Mouse (Mus musculus) embryo, embryonic 11.5 days (tissue): Measurements from ENCODE around the gene Zg16.
A peak's percentile ranks its signal among the peaks of the same experiment; 100 is the strongest.

Experiments used
- DNase-seq: peaks from one replicate; pipeline ENCODE4 v3.0.0-alpha.2; 2012; ENCODE audit warnings: low read depth, low spot score

Gene Zg16

GRCm38 (mm10) chr7:127073221-127073620 lies 13.9 kb downstream of the Zg16 start:
- DNase-seq: no peak

DNA sequence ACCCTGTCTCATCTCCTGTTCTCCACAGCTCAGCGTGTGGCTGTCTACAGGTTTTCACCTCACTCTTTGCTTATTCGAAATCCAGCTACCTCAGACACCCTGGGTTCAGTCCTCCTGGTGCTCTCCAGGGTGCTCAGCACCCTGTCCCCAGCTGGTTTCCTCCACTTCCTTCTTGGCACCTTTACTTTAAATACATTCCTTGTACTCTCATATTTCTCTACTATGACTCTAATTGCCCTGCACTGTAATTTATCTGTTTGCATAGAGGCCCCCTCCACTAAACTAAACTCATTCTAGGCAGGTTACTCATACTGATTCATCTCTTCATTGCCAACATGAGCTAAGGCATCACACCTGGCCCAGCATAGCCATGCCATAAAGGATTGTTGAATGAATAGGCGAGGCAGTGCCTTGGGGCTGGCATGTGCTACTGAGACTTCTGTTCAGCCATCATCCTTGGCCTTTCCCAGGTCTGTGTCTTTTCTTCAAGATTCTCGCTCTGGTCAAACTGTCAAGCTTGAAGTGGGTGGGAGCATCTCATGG lies 16.2 kb downstream of the Zg16 start:
- no peak for DNase-seq

DNA sequence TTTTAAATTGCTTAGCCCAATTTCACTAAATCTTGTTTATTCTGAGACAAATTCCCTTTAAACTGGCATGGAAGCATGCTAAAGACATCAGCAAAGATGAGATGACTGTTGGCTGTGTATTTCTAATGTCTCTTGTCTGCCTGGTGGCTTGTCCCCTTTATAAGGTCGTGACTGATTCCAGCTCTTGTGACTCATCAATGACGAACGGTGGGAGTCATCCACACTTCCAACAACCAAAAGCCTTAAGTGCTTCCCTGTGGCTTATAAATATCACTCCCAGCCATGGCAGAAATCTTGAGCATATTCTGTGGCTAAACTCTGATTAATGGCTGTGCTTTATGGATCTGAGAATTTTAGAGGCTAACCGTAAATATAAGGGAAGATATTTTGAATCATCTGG lies 20.8 kb downstream of the Zg16 start:
- DNase-seq: no peak

GRCm38 (mm10) chr7:127065538-127065937 lies 21.6 kb downstream of the Zg16 start:
- no peak for DNase-seq

GRCm38 (mm10) chr7:127055026-127055585 lies 32.0 kb downstream of the Zg16 start:
- DNase-seq: no peak

GRCm38 (mm10) chr7:127041851-127042672 lies 45.1 kb downstream of the Zg16 start, which contains the start of gene Kif22:
TSS of gene Kif22 (minus strand) at chr7:127042471.
- peak; percentile 81 for DNase-seq

- DNase-seq: no peak
Measured at GRCm38 (mm10) chr7:127031244-127031643, 55.9 kb downstream of the Zg16 start.

GRCm38 (mm10) chr7:127030172-127030571 lies 57.0 kb downstream of the Zg16 start:
- no peak for DNase-seq

- no peak for DNase-seq
Measured at GRCm38 (mm10) chr7:127027885-127028284, 59.2 kb downstream of the Zg16 start.

- DNase-seq: peak; percentile 98
Measured at GRCm38 (mm10) chr7:127026984-127027726, 60.0 kb downstream of the Zg16 start, which contains the start of gene Maz. TSS of gene Maz (minus strand) at chr7:127027037.

DNA sequence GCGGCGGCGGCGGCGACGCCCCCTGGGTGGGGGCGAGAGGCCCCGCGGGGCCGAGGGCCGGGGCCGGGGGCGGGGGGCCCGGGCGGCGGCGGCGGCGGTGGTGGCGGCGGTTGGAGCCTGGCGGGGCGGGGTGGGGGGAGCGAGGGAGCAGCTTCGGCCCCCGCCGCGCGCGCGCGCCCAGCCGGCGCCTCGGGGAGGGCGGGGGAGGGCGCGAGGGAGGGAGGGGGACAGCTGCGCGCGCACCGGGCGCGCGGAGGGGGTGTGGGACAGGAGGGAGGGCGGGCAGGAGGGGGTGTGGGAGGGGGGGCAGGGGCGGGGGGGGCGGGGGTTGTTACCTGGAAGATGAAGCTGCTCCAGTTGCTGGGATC lies 60.5 kb downstream of the Zg16 start:
- no peak for DNase-seq

- DNase-seq: peak; percentile 59
Measured at GRCm38 (mm10) chr7:127026161-127026600, 60.9 kb downstream of the Zg16 start.

DNA sequence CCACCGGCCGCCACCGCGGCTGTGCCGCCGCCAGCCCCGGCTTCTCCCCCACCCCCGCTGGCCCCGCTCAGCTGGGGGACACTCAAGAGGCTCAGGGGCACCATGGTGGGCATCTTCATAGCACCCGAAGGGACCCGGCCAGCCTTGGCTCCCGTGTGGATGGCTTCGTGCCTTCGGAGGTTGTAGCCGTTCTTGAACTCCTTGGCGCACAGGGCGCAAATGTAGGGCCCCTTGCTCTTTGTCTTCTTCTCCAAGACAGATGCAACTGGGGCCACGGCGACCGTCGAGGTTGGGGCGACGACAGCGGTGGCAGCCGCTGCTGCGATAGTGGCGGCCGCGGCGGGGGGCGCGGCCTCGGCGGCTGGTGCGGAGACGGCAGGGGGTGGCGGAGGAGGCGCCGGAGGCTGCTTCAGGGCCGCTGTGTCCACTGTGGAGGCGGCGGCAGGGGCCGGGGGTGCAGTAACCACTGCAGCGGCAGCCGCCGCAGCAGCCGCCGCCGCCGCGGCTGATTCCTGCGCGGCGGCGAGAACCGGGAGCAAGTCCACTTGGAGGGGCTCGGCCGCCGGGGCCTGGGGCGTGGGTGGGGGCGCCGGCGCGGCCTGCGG lies 61.5 kb downstream of the Zg16 start:
- DNase-seq: peak; percentile 14

DNA sequence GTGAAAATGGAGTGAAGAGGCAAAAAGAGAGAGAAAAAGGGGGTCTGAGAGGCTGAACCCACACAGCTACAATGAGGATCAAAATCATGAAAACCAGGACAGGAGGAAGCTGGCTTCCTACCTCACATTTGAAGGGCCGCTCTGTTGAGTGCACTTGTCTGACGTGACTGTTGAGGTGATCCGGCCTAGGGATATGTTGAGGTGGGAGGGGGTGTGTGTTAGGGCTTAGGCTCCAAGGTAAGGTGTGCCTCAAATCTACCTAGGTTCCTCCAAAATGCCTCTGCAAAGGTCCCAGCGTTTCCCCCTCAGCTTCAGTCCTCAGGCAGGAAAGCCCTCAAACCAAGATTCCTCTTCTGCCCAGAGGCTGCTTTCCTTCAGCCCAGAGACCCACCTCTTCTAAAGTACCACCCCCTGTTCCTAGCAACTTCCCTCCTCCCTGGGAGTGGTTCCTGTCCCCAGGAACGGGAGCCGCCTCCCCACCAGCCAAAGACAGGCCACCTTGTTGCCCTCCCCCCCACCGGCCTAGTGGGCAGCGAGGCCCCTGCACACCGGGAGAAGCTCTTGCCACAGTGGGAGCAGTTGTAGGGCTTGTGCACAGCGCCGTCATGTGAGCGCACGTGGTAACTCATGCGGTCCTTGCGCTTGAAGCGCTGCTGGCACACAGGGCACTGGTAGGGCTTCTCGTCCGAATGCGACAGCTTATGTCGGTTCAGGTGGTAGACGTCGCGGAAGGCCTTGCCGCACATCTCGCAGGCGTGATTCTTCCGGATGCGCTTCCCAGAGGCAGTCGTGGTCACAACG lies 62.2 kb downstream of the Zg16 start:
- peak; percentile 59 for DNase-seq

GRCm38 (mm10) chr7:127023896-127024690 lies 63.0 kb downstream of the Zg16 start:
- no peak for DNase-seq

DNA sequence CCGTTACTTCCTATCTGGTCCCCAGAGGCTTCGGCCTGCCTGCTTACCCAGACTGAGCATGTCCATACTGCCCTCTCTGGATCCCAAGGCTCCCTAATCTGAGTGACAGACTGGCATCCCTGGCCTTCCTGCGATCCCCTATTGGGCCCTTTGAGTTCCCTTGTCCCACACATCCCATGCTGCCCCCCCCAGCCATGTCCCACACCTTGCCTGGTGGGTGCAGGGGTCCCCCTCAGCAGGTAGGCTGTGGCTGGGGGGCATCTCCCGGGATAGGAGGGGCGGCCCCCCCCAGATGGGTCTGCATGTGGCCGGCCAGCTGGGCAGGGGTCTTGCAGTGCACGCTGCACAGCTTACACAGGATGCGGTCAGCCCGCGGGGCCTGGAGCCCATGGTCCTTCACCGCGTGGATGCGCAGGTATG lies 63.8 kb downstream of the Zg16 start:
- DNase-seq: no peak

DNA sequence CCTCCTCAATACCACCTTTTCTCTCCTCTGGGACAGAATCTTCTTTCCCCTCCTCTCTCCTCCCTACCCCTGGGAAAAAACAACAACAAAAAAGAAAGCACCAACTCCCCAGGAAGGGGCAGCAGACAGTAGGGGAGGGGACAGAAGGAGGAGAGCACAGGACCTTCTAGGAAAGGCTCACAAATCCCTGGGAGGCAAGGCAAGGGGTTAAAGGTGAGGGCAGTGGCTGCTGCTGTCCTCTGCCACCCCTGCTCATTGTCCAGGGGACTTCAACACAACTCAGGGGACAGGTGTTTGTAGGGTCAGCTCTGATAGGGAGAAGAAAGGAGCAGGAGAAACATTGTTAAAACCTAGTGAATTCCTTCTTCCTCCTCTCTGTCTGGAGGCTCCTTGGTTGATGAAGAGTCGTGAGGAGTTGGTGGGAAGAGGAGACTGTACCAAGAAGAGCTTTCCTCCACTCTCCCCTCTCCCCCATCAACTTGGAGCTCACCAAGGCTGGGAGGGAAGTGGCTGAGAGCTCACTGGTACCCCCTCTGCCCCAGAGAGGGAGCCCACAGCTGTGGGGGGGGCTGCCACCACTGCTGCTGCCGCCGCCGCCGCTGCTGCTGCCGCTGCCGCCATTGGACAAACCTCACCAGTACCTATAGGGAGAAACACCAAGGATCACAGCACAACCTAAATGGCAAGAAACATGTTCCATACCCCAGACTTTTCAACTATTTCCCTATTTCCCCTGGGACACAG lies 64.4 kb downstream of the Zg16 start:
- DNase-seq: no peak

GRCm38 (mm10) chr7:127021563-127022527 lies 65.3 kb downstream of the Zg16 start:
- no peak for DNase-seq
